Mouse (Mus musculus): ENCODE data around the gene Anxa6.

DNA sequence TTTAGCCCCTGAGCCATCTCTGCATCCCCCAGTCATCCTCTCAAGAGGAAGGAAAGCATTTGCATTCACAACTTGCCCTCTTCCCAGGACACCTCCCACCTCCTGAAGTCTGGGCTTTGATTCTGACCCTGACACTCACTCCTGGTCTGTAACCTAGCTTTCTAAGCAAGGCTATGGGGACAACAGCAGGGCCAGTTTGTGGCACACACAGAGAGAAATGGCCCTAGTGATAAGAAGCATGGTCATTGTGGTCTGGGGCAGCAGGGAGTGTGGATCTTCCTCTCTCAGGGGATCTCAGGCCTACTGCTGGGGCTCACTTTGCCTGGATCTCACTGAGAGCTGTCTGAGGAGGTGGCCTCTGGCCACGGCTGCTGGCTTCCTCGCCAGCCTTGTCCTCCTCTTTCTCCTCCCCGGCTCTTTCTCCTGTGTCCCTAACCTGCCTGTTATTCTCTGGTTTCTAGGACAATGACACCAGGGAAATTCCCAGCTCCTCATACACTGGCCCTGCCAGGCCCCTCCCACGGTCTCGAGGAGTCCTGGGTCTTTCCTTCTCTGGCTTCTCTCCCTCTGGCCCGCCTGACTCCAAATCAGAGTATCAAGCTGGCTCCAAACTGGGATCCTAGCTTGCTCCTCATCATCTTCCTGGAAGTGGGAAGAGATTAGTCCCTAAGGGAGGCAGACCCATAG lies 71.9 kb downstream of the Anxa6 start:
- TF ChIP-seq CTCF (conservative IDR thresholded peaks at IDR 0.05; ENCODE audit: low read length): no peak
- TF ChIP-seq POU5F1 (IDR thresholded peaks at IDR 0.05; ENCODE audit: borderline replicate concordance, low read length): no peak
- no peak for TF ChIP-seq NANOG (IDR thresholded peaks at IDR 0.05; ENCODE audit: borderline replicate concordance, low read length)
